Mouse (Mus musculus) embryonic facial prominence, embryonic 14.5 days (tissue): ENCODE measurements at regions not wholly inside any gene's neighbourhood (a gene's known extent, or its start where the extent isn't known, plus 50 kb on each side); places are given as distances from the start of the nearest gene placed in this dataset.
A peak's percentile ranks its signal among the peaks of the same experiment; 100 is the strongest.

Experiments used
- ATAC-seq: fragments of 200-750 bp; cut with Nextera tagmentation; 2 replicates; pipeline ENCODE4 v1.8.0; 2017; ENCODE audit warnings: low read depth, moderate number of reproducible peaks, moderate TSS enrichment
- DNase-seq: peaks from one replicate; pipeline ENCODE4 v3.0.0-alpha.2; 2015; ENCODE audit warnings: low spot score
- H3K27ac ChIP-seq: fragments of 300-500 bp; sonication (generic); replicated peaks from 2 replicates; pipeline ENCODE4 v1.5.1; 2014; ENCODE audit warnings: low read depth, mild to moderate bottlenecking, low read length, moderate library complexity
- H3K27me3 ChIP-seq: fragments of 300-500 bp; sonication (generic); replicated peaks from 2 replicates; pipeline ENCODE4 v1.6.1; 2014; ENCODE audit warnings: low read length; ENCODE audit not compliant: control insufficient read depth, insufficient read depth
- H3K36me3 ChIP-seq: fragments of 300-500 bp; sonication (generic); 2 replicates; pipeline ENCODE4 v1.6.1; 2014; ENCODE audit warnings: low read length, mixed read lengths; ENCODE audit not compliant: control insufficient read depth, insufficient read depth
- H3K4me1 ChIP-seq: fragments of 300-500 bp; sonication (generic); 2 replicates; pipeline ENCODE4 v1.6.1; 2014; ENCODE audit warnings: antibody characterized with exemption, low read length; ENCODE audit not compliant: control insufficient read depth, insufficient read depth
- H3K4me2 ChIP-seq: fragments of 300-500 bp; sonication (generic); 2 replicates; pipeline ENCODE4 v1.6.1; 2014; ENCODE audit warnings: low read depth, mild to moderate bottlenecking, low read length, moderate library complexity, mixed read lengths
- H3K4me3 ChIP-seq: fragments of 300-500 bp; sonication (generic); 2 replicates; pipeline ENCODE4 v1.5.1; 2014; ENCODE audit warnings: low read depth, mild to moderate bottlenecking, low read length
- H3K9ac ChIP-seq: fragments of 300-500 bp; sonication (generic); 2 replicates; pipeline ENCODE4 v1.6.1; 2014; ENCODE audit warnings: low read depth, mild to moderate bottlenecking, low read length, moderate library complexity, mixed read lengths
- H3K9me3 ChIP-seq: fragments of 300-500 bp; sonication (generic); 2 replicates; pipeline ENCODE4 v1.6.1; 2016; ENCODE audit warnings: low read length; ENCODE audit not compliant: control insufficient read depth
- WGBS: fragments of 180-500 bp; shearing (Covaris S2); extraction: QIAGEN DNeasy Blood & Tissue Kit; methylation state at CpG from one replicate; pipeline ENCODE4 v1.1.7; 2014; 5-methylcytosine and 5-hydroxymethylcytosine counted together

- DNase-seq (peak; percentile 11), ATAC-seq (no peak)
- no peaks in the 10 kb centered on the region for H3K9me3 ChIP-seq
- H3K4me3 ChIP-seq: no peak overlapping the region
- no peak overlapping the region for H3K27ac ChIP-seq
- no peaks in the 10 kb centered on the region for H3K27me3 ChIP-seq
- no peak overlapping the region for H3K9ac ChIP-seq
- no peaks in the 10 kb centered on the region for H3K36me3 ChIP-seq
- H3K4me1 ChIP-seq: no peaks in the 10 kb centered on the region
- WGBS: 39% methylated on average over 4 of the region's 4 CpGs
- H3K4me2 ChIP-seq: no peak overlapping the region
These were observed 70.8 kb downstream of the Pcdh18 start for GRCm38 (mm10) chr3:49686182-49686895.

- Histone ChIP-seq H3K27ac (no peak overlapping the region), H3K9ac (no peak overlapping the region), H3K27me3 (no peaks in the 10 kb centered on the region), H3K9me3 (no peaks in the 10 kb centered on the region), H3K4me2 (no peak overlapping the region), H3K4me3 (no peak overlapping the region), H3K4me1 (no peaks in the 10 kb centered on the region), H3K36me3 (no peaks in the 10 kb centered on the region)
- ATAC-seq (no peak), DNase-seq (no peak)
- 78% methylated on average over 6 of the region's 6 CpGs for WGBS
These were observed 82.2 kb downstream of the Pcdh18 start for GRCm38 (mm10) chr3:49674921-49675320.

- Histone ChIP-seq H3K4me1 (no peaks in the 10 kb centered on the region), H3K9ac (no peak overlapping the region), H3K36me3 (no peaks in the 10 kb centered on the region), H3K27me3 (no peaks in the 10 kb centered on the region), H3K4me2 (no peak overlapping the region), H3K9me3 (no peaks in the 10 kb centered on the region), H3K4me3 (no peak overlapping the region), H3K27ac (no peak overlapping the region)
- ATAC-seq (peak; percentile 33; the same call in 1 of the 2 replicates), DNase-seq (peak; percentile 65)
- WGBS: 58% methylated on average over 2 of the region's 2 CpGs
These were observed 84.4 kb downstream of the Pcdh18 start for GRCm38 (mm10) chr3:49672685-49673184.

GRCm38 (mm10) chr3:49667543-49668338 lies 89.4 kb downstream of the Pcdh18 start:
- Histone ChIP-seq H3K4me3 (no peak overlapping the region), H3K4me1 (no peaks in the 10 kb centered on the region), H3K9ac (no peak overlapping the region), H3K27ac (peak overlapping the region; percentile 39; the same call in 1 of the 2 replicates), H3K27me3 (no peaks in the 10 kb centered on the region), H3K36me3 (no peaks in the 10 kb centered on the region), H3K9me3 (no peaks in the 10 kb centered on the region), H3K4me2 (no peak overlapping the region)
- DNase-seq (peak; percentile 89), ATAC-seq (peak; percentile 33; the same call in 1 of the 2 replicates)
- 58% methylated on average over 9 of the region's 9 CpGs for WGBS

- 82% methylated on average over 2 of the region's 2 CpGs for WGBS
- Histone ChIP-seq H3K9ac (no peak overlapping the region), H3K27me3 (no peaks in the 10 kb centered on the region), H3K36me3 (no peaks in the 10 kb centered on the region), H3K9me3 (no peaks in the 10 kb centered on the region), H3K27ac (no peak overlapping the region), H3K4me3 (no peak overlapping the region), H3K4me2 (no peak overlapping the region), H3K4me1 (no peaks in the 10 kb centered on the region)
- ATAC-seq: no peak
- DNase-seq: peak; percentile 17
These were observed 90.6 kb downstream of the Pcdh18 start for GRCm38 (mm10) chr3:49666516-49666915.

DNA sequence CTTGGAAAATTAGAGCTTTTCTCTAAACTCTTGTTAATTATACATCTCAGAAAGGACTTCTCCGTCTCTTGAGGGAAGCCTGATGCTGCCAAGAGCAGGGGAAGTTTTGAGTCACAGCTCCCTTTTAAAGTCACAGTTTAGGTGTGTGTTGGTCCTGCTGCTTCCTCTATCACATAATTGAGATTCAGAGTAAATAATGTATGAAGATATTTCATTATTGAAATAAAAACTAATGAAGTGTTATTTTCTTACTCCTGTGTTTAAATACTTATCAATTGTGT lies 108.3 kb downstream of the Pcdh18 start:
- H3K4me3 ChIP-seq: no peak overlapping the region
- no peaks in the 10 kb centered on the region for H3K9me3 ChIP-seq
- peaks cover 3% of the 10 kb centered on the region; the same call in 1 of the 2 replicates for H3K4me1 ChIP-seq
- no peak overlapping the region for H3K27ac ChIP-seq
- no peaks in the 10 kb centered on the region for H3K36me3 ChIP-seq
- H3K9ac ChIP-seq: no peak overlapping the region
- DNase-seq: no peak
- ATAC-seq: no peak
- H3K27me3 ChIP-seq: no peaks in the 10 kb centered on the region
- 36% methylated on average over 1 of the region's 1 CpGs for WGBS
- no peak overlapping the region for H3K4me2 ChIP-seq

- Histone ChIP-seq H3K4me3 (no peak overlapping the region), H3K36me3 (no peaks in the 10 kb centered on the region), H3K4me2 (no peak overlapping the region), H3K27me3 (no peaks in the 10 kb centered on the region), H3K9me3 (no peaks in the 10 kb centered on the region), H3K4me1 (peaks cover 5% of the 10 kb centered on the region; the same call in 1 of the 2 replicates), H3K9ac (no peak overlapping the region), H3K27ac (no peak overlapping the region)
- DNase-seq (peak; percentile 76), ATAC-seq (no peak)
- WGBS: 84% methylated on average over 5 of the region's 5 CpGs
These were observed 108.9 kb downstream of the Pcdh18 start for GRCm38 (mm10) chr3:49648040-49648894.

GRCm38 (mm10) chr3:49644993-49645392 lies 112.1 kb downstream of the Pcdh18 start:
- Histone ChIP-seq H3K9ac (no peak overlapping the region), H3K9me3 (no peaks in the 10 kb centered on the region), H3K27ac (no peak overlapping the region), H3K4me3 (no peak overlapping the region), H3K4me2 (no peak overlapping the region), H3K4me1 (peaks cover 8% of the 10 kb centered on the region; the same call in 1 of the 2 replicates), H3K27me3 (no peaks in the 10 kb centered on the region), H3K36me3 (no peaks in the 10 kb centered on the region)
- DNase-seq (no peak), ATAC-seq (no peak)
- 90% methylated on average over 4 of the region's 4 CpGs for WGBS
